ENCODE assay signal across 17 mouse cellular contexts in the genomic region with DNA sequence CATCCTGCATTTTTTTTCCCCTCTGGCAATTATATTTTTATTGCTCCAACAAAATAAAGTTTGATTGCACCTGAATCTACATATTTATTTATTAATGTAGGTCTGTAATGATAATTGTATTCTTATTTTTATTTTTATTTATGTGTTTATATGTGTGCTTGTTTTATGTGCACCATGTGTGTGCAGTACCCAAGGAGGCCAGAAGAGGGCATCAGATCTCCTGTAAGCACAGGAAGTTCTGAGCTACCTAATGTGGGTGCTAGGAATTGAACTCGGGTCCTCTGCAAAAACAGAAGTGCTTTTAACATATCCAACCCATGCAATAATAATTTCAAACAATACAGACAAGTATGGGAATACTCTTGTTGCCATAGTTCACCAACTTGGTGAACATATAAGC. TPM values are rescaled to one million over a fixed set of nuclear protein-coding genes. Genes with fewer than 3 reads are reported as not detected.
DNase-seq lines count a peak whose midpoint lies in the region; ATAC-seq and TF ChIP-seq lines count a peak whose summit lies in the region.
"Had no signal": no experiment of that assay in that cellular context is flagged by ENCODE, and none has a peak within 500 bp of the region (broad histone marks: within the 10 kb centered on the region; RNA-seq: fewer than 3 reads in every experiment).

No protein-coding gene starts in this region.

- no peak for ATAC-seq in limb, embryonic 11.5 days (ENCODE audit: insufficient number of reproducible peaks, low FRiP score, low TSS enrichment, low read depth)

- WGBS in limb, embryonic 11.5 days, result 90% methylated on average over 1 of the region's 1 CpGs
- WGBS in limb, embryonic 10.5 days, result 93% methylated on average over 1 of the region's 1 CpGs

- no peaks in the 10 kb centered on the region for H3K4me1 ChIP-seq in limb, embryonic 11.5 days (ENCODE audit: control insufficient read depth, insufficient read depth, low read length)
- H3K4me1 ChIP-seq in limb, embryonic 10.5 days, result peaks cover 12% of the 10 kb centered on the region
- peaks cover 37% of the 10 kb centered on the region for H3K4me1 ChIP-seq in bone marrow macrophage, adult 2 months (ENCODE audit: control insufficient read depth, insufficient read depth, low read length)

- H3K9me3 ChIP-seq in limb, embryonic 11.5 days (ENCODE audit: control insufficient read depth, low read length), result no peaks in the 10 kb centered on the region
- no peaks in the 10 kb centered on the region for H3K9me3 ChIP-seq in limb, embryonic 10.5 days (replicated peaks)
- H3K9me3 ChIP-seq: limb, embryonic 12.5 days had no signal

- H3K4me3 ChIP-seq in gastrocnemius, adult 2 months, result no peak overlapping the region
- no peak overlapping the region for H3K4me3 ChIP-seq in limb, embryonic 11.5 days (ENCODE audit: low read depth, low read length)
- no peak overlapping the region for H3K4me3 ChIP-seq in limb, embryonic 10.5 days
- no peak overlapping the region for H3K4me3 ChIP-seq in bone marrow macrophage, adult 2 months (ENCODE audit: insufficient read depth, low read length)
- H3K4me3 ChIP-seq: erythroblast, embryonic 14.5 days had no signal

- no peak overlapping the region for H3K27ac ChIP-seq in gastrocnemius, adult 2 months
- H3K27ac ChIP-seq in limb, embryonic 11.5 days (replicated peaks; ENCODE audit: low read depth, low read length), result no peak overlapping the region
- H3K27ac ChIP-seq in limb, embryonic 10.5 days, result no peak overlapping the region
- H3K27ac ChIP-seq in bone marrow macrophage, adult 2 months (ENCODE audit: insufficient read depth, low read depth, low read length), result peak overlapping the region; percentile 100
- H3K27ac ChIP-seq: limb, embryonic 12.5 days had no signal

- DNase-seq in gastrocnemius, adult 2 months, result no peak
- no peak for DNase-seq in gastrocnemius, postnatal 36 days
- DNase-seq in limb, embryonic 11.5 days (ENCODE audit: low spot score), result peak; percentile 35
- no peak for DNase-seq in limb, embryonic 10.5 days (ENCODE audit: low spot score)
- peak; percentile 24 to 31 for DNase-seq in B cell, adult 2 months
- no peak for DNase-seq in frontal cortex, postnatal 36 days (ENCODE audit: low spot score in 2 of 2)
- DNase-seq in natural killer cell, adult 2 months (ENCODE audit: low spot score in 2 of 2), result no peak
- DNase-seq: adrenal gland, adult 8-10 months; cerebellum, adult 9-11 months; kidney, postnatal 14 days; lung, adult 2 months; thymus, postnatal 36 days had no signal

- no peak for TF ChIP-seq POLR2A in bone marrow macrophage, adult 2 months (IDR thresholded peaks at IDR 0.05; ENCODE audit: borderline replicate concordance, low read depth, low read length)

- peak; percentile 13; the same call in 1 of the 2 replicates for TF ChIP-seq CTCF in gastrocnemius, adult 2 months (IDR thresholded peaks at IDR 0.05)
- TF ChIP-seq CTCF in bone marrow macrophage, adult 2 months (IDR thresholded peaks at IDR 0.05; ENCODE audit: low read depth, low read length), result no peak

- H3K4me2 ChIP-seq in limb, embryonic 11.5 days (ENCODE audit: low read depth, severe bottlenecking), result no peak overlapping the region

- H3K9ac ChIP-seq in limb, embryonic 11.5 days (ENCODE audit: low read length), result no peak overlapping the region
- H3K9ac ChIP-seq: limb, embryonic 12.5 days had no signal

- intact Hi-C loops in gastrocnemius, adult 2 months (cut with DNase I), result no loop called here
- intact Hi-C loops in gastrocnemius, postnatal 36 days (cut with DNase I), result no loop called here

- no peaks in the 10 kb centered on the region for H3K27me3 ChIP-seq in limb, embryonic 11.5 days (ENCODE audit: control insufficient read depth, insufficient read depth, low read length)
- no peaks in the 10 kb centered on the region for H3K27me3 ChIP-seq in limb, embryonic 10.5 days (ENCODE audit: low read depth, poor library complexity, severe bottlenecking)

- H3K36me3 ChIP-seq in limb, embryonic 11.5 days (ENCODE audit: control insufficient read depth, insufficient read depth, low read length), result no peaks in the 10 kb centered on the region
- H3K36me3 ChIP-seq in limb, embryonic 10.5 days, result no peaks in the 10 kb centered on the region
- H3K36me3 ChIP-seq: limb, embryonic 12.5 days had no signal

RNA-seq across cellular contexts. Expression of a gene that starts 23.0 kb away (rescaled TPM):
- total RNA-seq in gastrocnemius, adult 2 months (2021), result not detected
- total RNA-seq in gastrocnemius, postnatal 36 days (2021), result not detected
- polyA plus RNA-seq in limb, embryonic 11.5 days (2014; fragmentation: Nextera tagmentation; extraction: Ambion mirVana), result not detected in 2 replicates
- not detected in 2 replicates for polyA plus RNA-seq in limb, embryonic 10.5 days (2016; fragmentation: Nextera tagmentation; extraction: Ambion mirVana)
- polyA plus RNA-seq in bone marrow macrophage, adult 2 months (2012; ENCODE audit: insufficient read depth, insufficient read length, missing spikeins), result not detected in 2 replicates
- total RNA-seq: layer of hippocampus, postnatal 14 days had no signal
- polyA plus RNA-seq: erythroblast, embryonic 14.5 days; heart, embryonic 16.5 days; limb, embryonic 12.5 days; lung, adult 2 months had no signal

RNA-seq across cellular contexts. Expression of a gene that starts 26.7 kb away (rescaled TPM):
- total RNA-seq in gastrocnemius, adult 2 months (2021), result 1 to 10 TPM in 1 of 2 experiments, under 1 TPM in 1; 0.71 to 4.0 TPM
- total RNA-seq in gastrocnemius, postnatal 36 days (2021), result 1 to 10 TPM; 1.0 to 2.2 TPM
- 0.17 TPM in 1 of 2 replicates, not detected in the other for polyA plus RNA-seq in limb, embryonic 11.5 days (2014; fragmentation: Nextera tagmentation; extraction: Ambion mirVana)
- 0.23 and 0.33 TPM in 2 replicates for polyA plus RNA-seq in limb, embryonic 10.5 days (2016; fragmentation: Nextera tagmentation; extraction: Ambion mirVana)
- 3,378 and 3,910 TPM in 2 replicates for polyA plus RNA-seq in bone marrow macrophage, adult 2 months (2012; ENCODE audit: insufficient read depth, insufficient read length, missing spikeins)

RNA-seq across cellular contexts. Expression of a gene that starts 34.9 kb away (rescaled TPM):
- total RNA-seq in gastrocnemius, adult 2 months (2021), result not detected
- total RNA-seq in gastrocnemius, postnatal 36 days (2021), result not detected
- polyA plus RNA-seq in limb, embryonic 11.5 days (2014; fragmentation: Nextera tagmentation; extraction: Ambion mirVana), result not detected in 2 replicates
- not detected in 2 replicates for polyA plus RNA-seq in limb, embryonic 10.5 days (2016; fragmentation: Nextera tagmentation; extraction: Ambion mirVana)
- not detected in 2 replicates for polyA plus RNA-seq in bone marrow macrophage, adult 2 months (2012; ENCODE audit: insufficient read depth, insufficient read length, missing spikeins)
- total RNA-seq: layer of hippocampus, postnatal 14 days had no signal
- polyA plus RNA-seq: heart, embryonic 16.5 days; limb, embryonic 12.5 days; lung, adult 2 months had no signal

Comparison
In these comparisons a context has a peak if more than half of its experiments do, and no peak if none do; other contexts are left out.
1. DNase-seq: peak in limb, embryonic 11.5 days (single experiment) and B cell, adult 2 months (2 of 2); none in gastrocnemius, adult 2 months (single experiment), gastrocnemius, postnatal 36 days (0 of 2), limb, embryonic 10.5 days (single experiment), frontal cortex, postnatal 36 days (0 of 2) and natural killer cell, adult 2 months (0 of 2).
2. RNA of a gene that starts 26.7 kb away (polyA plus RNA-seq): 3,378 to 3,910 TPM in bone marrow macrophage, adult 2 months; 0.23 to 0.33 TPM in limb, embryonic 10.5 days and 0.17 TPM in limb, embryonic 11.5 days; every median in the first group is over 1,000 times any median in the second.